Mouse (Mus musculus): Measurements from ENCODE around the gene Plgrkt. TPM values are rescaled to one million over a fixed set of nuclear protein-coding genes. Genes with fewer than 3 reads are reported as not detected.
"Not testable (repeated sequence)": the region's sequence is repeated elsewhere in the genome, so short reads cannot be mapped to it uniquely, and the experiment has no call there.

Gene Plgrkt
- polyA plus RNA-seq (2016; fragmentation: Nextera tagmentation; extraction: Ambion mirVana) = 79.4 and 88.9 TPM in 2 replicates

DNA sequence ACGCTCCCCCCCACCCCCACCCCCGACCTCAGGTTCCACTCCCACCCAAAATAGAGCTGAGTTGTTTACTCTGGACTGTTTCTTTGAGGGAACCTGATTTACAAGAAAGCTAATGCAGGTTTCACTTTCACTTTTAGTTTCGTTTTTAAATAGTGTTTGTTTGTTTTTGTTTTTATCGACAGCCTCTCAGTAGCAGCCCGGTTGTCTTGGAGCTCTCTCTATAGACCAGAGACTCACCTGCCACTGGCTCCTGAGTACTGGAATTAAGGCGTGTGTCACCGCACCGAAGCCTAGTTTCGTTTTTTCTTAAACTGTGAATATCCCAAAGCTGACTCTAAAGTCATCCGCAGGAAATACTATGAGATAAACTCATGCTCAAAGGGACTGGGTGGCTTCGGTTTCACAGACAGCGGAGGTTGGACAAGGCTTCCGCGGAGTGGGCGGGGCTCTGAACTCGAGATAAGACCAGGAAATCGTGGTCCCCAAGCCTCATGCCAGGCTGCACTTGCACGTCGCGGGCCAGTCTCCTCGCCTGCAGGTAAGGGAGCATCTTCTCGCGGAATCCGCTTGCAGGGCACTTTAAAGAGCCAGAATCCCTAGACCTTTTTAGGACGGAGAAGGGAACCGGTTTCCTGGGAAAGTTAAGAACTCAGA, at the start of gene Plgrkt, which contains the start of gene Cd274:
Gene Plgrkt, minus strand, starts transcription at position 422 of the 654 bp plus-strand sequence.
Gene Cd274, plus strand, starts transcription at position 487 of the 654 bp plus-strand sequence.
- H3K27ac ChIP-seq = no peak within 1 kb of the TSS
- peak within 1 kb of the TSS; percentile 37 for H3K4me3 ChIP-seq
- peak within 1 kb of the TSS; percentile 15; the same call in 1 of the 2 replicates for H3K9ac ChIP-seq
- H3K27me3 ChIP-seq = peaks cover 5% of the 10 kb centered on the region
- WGBS = 4% methylated on average over 26 of the region's 26 CpGs
- ATAC-seq (ENCODE audit: low FRiP score) = no peak
- H3K9me3 ChIP-seq (replicated peaks) = no peaks in the 10 kb centered on the region
- peaks cover 12% of the 10 kb centered on the region; the same call in 1 of the 2 replicates for H3K4me1 ChIP-seq
- peak within 1 kb of the TSS; percentile 57 for H3K4me2 ChIP-seq (replicated peaks)
- no peaks in the 10 kb centered on the region for H3K36me3 ChIP-seq

DNA sequence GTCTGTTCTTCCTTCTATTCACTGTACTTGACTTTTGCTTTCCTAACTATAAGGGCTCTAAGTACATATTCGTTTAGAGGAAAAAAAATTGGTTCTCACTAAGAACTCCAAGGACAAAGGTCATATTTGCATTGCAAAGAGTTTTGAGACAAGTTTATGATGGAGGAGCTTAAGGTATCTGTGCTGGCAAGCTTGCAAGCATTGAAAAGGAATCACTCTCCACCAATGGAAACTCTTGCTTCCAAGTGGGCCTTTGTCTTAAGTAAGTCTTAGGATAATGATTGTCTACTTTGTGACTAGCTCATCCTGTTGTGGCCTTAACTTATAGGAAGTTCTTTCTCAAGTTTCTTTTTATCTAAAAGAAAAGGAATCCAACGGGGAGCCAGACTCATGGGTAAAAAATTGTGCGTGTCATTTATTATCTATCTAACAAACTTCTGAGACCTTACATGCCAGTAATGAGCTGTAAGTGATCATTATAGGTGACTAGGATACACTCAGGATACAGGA, 49.3 kb upstream of the Plgrkt start:
- H3K9ac ChIP-seq = no peak overlapping the region
- H3K27me3 ChIP-seq = no peaks in the 10 kb centered on the region
- WGBS = 85% methylated on average over 3 of the region's 3 CpGs
- no peak overlapping the region for H3K27ac ChIP-seq
- no peaks in the 10 kb centered on the region; the same call in 1 of the 2 replicates for H3K4me1 ChIP-seq
- ATAC-seq (ENCODE audit: low FRiP score) = no peak
- no peak overlapping the region for H3K4me2 ChIP-seq (replicated peaks)
- H3K36me3 ChIP-seq = no peaks in the 10 kb centered on the region
- H3K4me3 ChIP-seq = no peak overlapping the region
- no peaks in the 10 kb centered on the region for H3K9me3 ChIP-seq (replicated peaks)

- not testable (repeated sequence) for H3K27me3 ChIP-seq; ATAC-seq (ENCODE audit: low FRiP score); H3K9me3 ChIP-seq (replicated peaks); H3K27ac ChIP-seq; H3K36me3 ChIP-seq; H3K4me1 ChIP-seq; H3K9ac ChIP-seq; H3K4me2 ChIP-seq (replicated peaks); H3K4me3 ChIP-seq
Measured at GRCm38 (mm10) chr19:29414917-29415316, 47.7 kb upstream of the Plgrkt start.

GRCm38 (mm10) chr19:29414513-29414912, 47.3 kb upstream of the Plgrkt start:
- H3K9ac ChIP-seq = no peak overlapping the region
- no peak overlapping the region for H3K27ac ChIP-seq
- no peaks in the 10 kb centered on the region for H3K27me3 ChIP-seq
- H3K4me3 ChIP-seq = no peak overlapping the region
- no peak for ATAC-seq (ENCODE audit: low FRiP score)
- 88% methylated on average over 3 of the region's 3 CpGs for WGBS
- no peak overlapping the region for H3K4me2 ChIP-seq (replicated peaks)
- no peaks in the 10 kb centered on the region for H3K9me3 ChIP-seq (replicated peaks)
- no peaks in the 10 kb centered on the region for H3K36me3 ChIP-seq
- H3K4me1 ChIP-seq = no peaks in the 10 kb centered on the region; the same call in 1 of the 2 replicates

GRCm38 (mm10) chr19:29412476-29413420, 45.6 kb upstream of the Plgrkt start:
- no peak overlapping the region for H3K27ac ChIP-seq
- H3K9ac ChIP-seq = no peak overlapping the region
- no peak for ATAC-seq (ENCODE audit: low FRiP score)
- no peaks in the 10 kb centered on the region for H3K36me3 ChIP-seq
- H3K9me3 ChIP-seq (replicated peaks) = no peaks in the 10 kb centered on the region
- 71% methylated on average over 6 of the region's 6 CpGs for WGBS
- H3K4me1 ChIP-seq = no peaks in the 10 kb centered on the region
- H3K4me2 ChIP-seq (replicated peaks) = no peak overlapping the region
- no peaks in the 10 kb centered on the region; the same call in 1 of the 2 replicates for H3K27me3 ChIP-seq
- no peak overlapping the region for H3K4me3 ChIP-seq

GRCm38 (mm10) chr19:29410619-29411018, 43.4 kb upstream of the Plgrkt start, which contains the start of gene Pdcd1lg2:
Pdcd1lg2 (plus strand) TSS chr19:29410919.
- Histone ChIP-seq H3K36me3 (no peaks in the 10 kb centered on the region), H3K27ac (no peak within 1 kb of the TSS), H3K4me3 (no peak within 1 kb of the TSS), H3K9ac (no peak within 1 kb of the TSS), H3K4me2 (replicated peaks) (no peak within 1 kb of the TSS), H3K9me3 (replicated peaks) (no peaks in the 10 kb centered on the region), H3K27me3 (no peaks in the 10 kb centered on the region; the same call in 1 of the 2 replicates), H3K4me1 (no peaks in the 10 kb centered on the region)
- WGBS = 87% methylated on average over 4 of the region's 4 CpGs
- ATAC-seq (ENCODE audit: low FRiP score) = no peak

DNA sequence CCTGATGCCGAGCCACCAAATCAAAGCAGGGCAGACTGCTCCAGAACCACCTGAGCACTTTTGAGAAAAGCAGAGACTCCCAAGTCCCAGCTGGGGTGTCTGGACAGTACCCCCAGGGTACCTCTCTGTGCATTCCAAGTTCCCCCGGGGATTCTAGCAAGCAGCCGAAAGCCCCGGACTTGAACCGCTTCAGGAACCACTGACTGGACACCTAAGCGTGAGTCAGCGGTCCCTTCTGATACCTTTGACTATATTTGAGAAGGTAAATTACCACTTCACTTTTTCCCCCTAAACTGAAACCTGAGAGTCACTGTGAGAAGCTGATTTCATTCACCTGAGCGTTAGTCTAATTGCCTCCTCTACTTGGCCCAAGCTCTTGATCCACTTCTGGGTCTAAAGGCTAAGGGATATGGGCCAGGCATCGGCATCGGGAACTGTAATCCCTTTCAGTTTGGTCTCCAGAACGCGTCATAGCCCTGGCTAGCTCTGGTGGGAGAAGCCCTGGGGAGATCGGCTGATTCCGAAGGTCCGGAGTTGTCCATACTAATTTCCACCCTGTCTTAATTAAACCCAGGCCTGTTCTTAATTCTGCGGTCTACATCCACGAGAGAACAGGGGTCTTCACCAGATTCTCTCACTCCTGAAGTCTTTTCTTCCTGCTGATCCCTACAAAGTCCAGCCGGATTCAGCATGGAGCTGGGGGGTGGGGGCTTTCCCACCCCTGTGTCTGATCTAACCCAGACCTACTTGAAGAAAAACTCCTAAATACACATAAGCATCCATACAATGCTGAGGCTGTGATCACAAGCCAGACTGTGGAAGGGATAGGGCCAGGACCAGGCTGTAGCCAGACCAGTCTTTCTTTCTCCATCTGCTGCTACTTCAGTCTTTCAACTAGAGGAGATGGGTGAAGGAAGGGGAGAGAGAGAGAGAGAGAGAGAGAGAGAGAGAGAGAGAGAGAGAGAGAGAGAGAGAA, 39.1 kb upstream of the Plgrkt start:
- ATAC-seq (ENCODE audit: low FRiP score) = no peak
- 72% methylated on average over 18 of the region's 18 CpGs for WGBS

GRCm38 (mm10) chr19:29405388-29405787, 38.2 kb upstream of the Plgrkt start:
- Histone ChIP-seq H3K4me2 (replicated peaks) (no peak overlapping the region), H3K27me3 (no peaks in the 10 kb centered on the region; the same call in 1 of the 2 replicates), H3K9me3 (replicated peaks) (no peaks in the 10 kb centered on the region), H3K4me1 (peaks cover 4% of the 10 kb centered on the region; the same call in 1 of the 2 replicates), H3K27ac (no peak overlapping the region), H3K36me3 (no peaks in the 10 kb centered on the region), H3K4me3 (no peak overlapping the region), H3K9ac (no peak overlapping the region)
- WGBS = 71% methylated on average over 2 of the region's 2 CpGs
- no peak for ATAC-seq (ENCODE audit: low FRiP score)

More for the DNA sequence above, 39.1 kb upstream of the Plgrkt start:
- Histone ChIP-seq H3K4me1 (peaks cover 4% of the 10 kb centered on the region; the same call in 1 of the 2 replicates), H3K9ac (no peak overlapping the region), H3K9me3 (replicated peaks) (no peaks in the 10 kb centered on the region), H3K4me2 (replicated peaks) (no peak overlapping the region), H3K27ac (no peak overlapping the region), H3K36me3 (no peaks in the 10 kb centered on the region), H3K4me3 (no peak overlapping the region), H3K27me3 (no peaks in the 10 kb centered on the region; the same call in 1 of the 2 replicates)

- H3K27ac ChIP-seq = no peak overlapping the region
- no peaks in the 10 kb centered on the region for H3K36me3 ChIP-seq
- WGBS = 85% methylated on average over 4 of the region's 4 CpGs
- no peak overlapping the region for H3K4me3 ChIP-seq
- ATAC-seq (ENCODE audit: low FRiP score) = no peak
- H3K4me1 ChIP-seq = peaks cover 4% of the 10 kb centered on the region; the same call in 1 of the 2 replicates
- H3K27me3 ChIP-seq = no peaks in the 10 kb centered on the region
- no peak overlapping the region for H3K4me2 ChIP-seq (replicated peaks)
- H3K9ac ChIP-seq = no peak overlapping the region
- H3K9me3 ChIP-seq (replicated peaks) = 0 out of 2 replicates have a peak, but pooled peaks cover 4% of the 10 kb centered on the region
Measured at GRCm38 (mm10) chr19:29403251-29403650, 36.1 kb upstream of the Plgrkt start.

GRCm38 (mm10) chr19:29402621-29403020, 35.4 kb upstream of the Plgrkt start:
- 0 out of 2 replicates have a peak, but pooled peaks cover 8% of the 10 kb centered on the region for H3K9me3 ChIP-seq (replicated peaks)
- H3K4me2 ChIP-seq (replicated peaks) = no peak overlapping the region
- H3K27ac ChIP-seq = no peak overlapping the region
- peaks cover 4% of the 10 kb centered on the region; the same call in 1 of the 2 replicates for H3K4me1 ChIP-seq
- ATAC-seq (ENCODE audit: low FRiP score) = no peak
- H3K36me3 ChIP-seq = no peaks in the 10 kb centered on the region
- no peaks in the 10 kb centered on the region for H3K27me3 ChIP-seq
- no peak overlapping the region for H3K4me3 ChIP-seq
- H3K9ac ChIP-seq = no peak overlapping the region
- 94% methylated on average over 4 of the region's 4 CpGs for whole genome bisulfite sequencing

DNA sequence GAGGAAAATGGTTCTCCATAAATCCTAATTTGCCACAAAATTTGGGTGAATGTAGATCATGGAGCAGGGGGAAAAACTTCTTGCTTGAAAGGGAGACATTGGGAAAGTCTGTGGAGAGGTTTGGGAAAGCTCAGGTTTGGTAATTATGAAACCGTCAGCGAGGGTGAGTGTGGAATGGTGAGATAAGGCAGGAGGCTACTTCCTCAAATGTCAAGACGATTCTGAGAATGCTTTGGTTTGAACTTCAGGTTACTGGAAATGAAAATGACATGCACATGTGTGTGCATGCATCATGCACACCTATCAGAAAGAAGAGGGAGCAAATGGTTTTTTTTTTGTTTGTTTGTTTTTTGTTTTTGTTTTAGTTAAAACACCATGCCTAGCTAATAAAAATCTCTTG, 33.3 kb upstream of the Plgrkt start:
- WGBS = 97% methylated on average over 3 of the region's 3 CpGs
- no peaks in the 10 kb centered on the region for H3K36me3 ChIP-seq
- H3K4me1 ChIP-seq = peaks cover 4% of the 10 kb centered on the region; the same call in 1 of the 2 replicates
- no peaks in the 10 kb centered on the region for H3K27me3 ChIP-seq
- H3K4me3 ChIP-seq = no peak overlapping the region
- H3K9me3 ChIP-seq (replicated peaks) = 0 out of 2 replicates have a peak, but pooled peaks cover 8% of the 10 kb centered on the region
- H3K27ac ChIP-seq = no peak overlapping the region
- H3K9ac ChIP-seq = no peak overlapping the region
- H3K4me2 ChIP-seq (replicated peaks) = no peak overlapping the region
- no peak for ATAC-seq (ENCODE audit: low FRiP score)
